Mouse (Mus musculus): ENCODE data around the gene Crocc. TPM values are rescaled to one million over a fixed set of nuclear protein-coding genes. Genes with fewer than 3 reads are reported as not detected.
A peak's percentile ranks its signal among the peaks of the same experiment; 100 is the strongest.

The Crocc gene
- 1 to 10 TPM; 5.1 to 5.4 TPM for total RNA-seq (2021)

DNA sequence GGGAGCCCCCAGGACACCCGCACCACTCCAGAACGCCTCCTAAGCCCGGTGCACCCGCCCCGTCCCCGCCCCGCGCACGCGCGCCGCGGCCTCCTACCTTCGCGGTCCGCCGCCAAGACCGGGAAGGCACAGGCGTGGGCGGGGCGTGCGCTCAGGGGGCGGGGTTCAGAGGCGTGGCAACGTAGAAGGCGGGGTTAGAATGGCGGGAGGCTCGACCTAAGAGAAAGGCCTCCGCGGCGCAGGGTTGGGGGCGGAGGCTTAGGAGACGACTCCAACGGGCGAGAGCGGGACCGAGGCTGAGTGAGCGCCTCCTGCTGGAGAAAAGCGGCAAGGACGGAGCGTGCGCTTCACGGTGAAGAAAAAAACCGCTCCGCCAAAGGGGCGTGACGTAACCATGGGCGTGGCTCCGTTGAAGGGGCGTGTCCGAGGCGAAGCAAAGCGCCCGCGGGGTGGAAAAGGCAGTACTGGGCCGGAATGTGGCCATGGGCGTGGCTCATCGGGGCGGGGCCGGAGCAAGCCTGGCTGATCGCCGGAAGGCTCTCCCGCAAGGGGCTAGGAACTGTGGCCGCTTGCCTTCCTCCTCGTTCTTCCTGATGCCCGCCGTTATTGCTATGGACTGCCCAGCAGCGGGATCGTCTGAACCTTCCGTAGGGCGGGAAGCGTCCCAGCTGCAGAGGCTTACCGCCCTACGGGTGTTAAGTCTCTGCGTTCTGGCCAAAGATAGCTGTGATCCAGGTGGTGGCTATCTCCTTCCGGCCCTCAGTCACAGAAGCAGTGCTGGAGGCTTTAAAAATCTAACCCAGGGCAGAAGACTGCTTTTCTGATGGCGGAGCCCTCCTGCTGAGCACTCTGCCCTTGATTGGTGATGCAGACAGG lies at the start of gene Crocc:
Crocc (minus strand) TSS at position 125 of the 876 bp plus-strand sequence.
- intact Hi-C loops (cut with DNase I), result no loop called here
- peak; percentile 95 for DNase-seq (ENCODE audit: low spot score)

DNA sequence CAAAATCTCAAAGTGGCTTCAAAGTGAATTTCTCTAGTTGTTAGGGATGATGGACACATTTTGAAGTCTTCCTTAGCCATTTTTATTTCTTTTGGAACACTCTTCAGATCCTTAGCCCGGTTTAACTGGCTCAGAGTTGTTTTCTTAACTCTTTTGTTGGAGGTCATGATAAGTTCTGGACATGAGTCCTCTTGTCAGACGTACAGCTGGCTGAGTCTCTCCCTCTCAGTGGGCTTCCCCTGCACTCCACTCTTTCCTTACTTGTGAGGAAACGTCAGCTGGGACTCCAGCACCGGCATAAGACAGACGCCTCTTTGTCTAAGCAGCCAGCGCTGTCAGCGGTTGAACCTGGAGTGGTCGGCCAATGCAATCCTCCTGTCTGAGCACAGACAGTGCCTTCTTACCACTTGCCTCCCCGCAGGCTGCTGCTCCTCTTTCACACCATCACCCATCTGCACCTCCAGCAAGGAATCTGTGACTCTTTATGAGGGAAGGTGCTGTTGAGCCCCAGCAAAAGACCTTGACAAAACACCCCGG lies 47.9 kb upstream of the Crocc start:
- DNase-seq (ENCODE audit: low spot score), result no peak
- intact Hi-C loops (cut with DNase I), result no loop called here

DNA sequence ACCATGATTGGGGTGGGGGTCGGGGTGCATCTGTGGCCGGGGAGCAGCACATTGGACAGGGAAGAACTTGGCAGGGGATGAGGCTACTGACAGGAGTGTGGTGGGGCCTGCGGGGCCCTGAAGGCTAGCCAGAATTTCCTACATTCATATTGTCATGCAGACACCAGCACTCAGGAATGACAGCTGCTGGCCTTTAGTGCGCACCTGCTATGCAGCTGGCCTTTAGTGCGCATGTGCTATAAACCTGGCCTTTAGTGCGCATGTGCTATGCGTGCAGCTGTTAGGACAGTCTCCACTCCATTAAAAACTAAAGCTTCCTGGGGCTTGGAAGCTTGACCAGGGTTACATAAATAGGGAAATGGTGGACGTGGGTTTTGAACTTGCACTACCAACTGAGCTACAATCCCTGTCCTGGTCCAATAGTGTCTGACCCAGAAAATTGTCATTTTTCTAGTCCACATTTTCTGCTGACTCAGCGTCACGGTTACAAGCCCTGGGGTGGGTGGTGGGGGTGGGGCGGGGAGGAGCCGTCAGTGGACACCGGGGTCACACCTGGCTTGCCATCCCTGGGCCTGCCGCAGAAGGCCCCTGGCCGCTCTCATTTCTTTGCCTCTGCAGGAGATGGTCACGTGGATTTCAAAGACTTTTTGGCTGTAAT lies 46.3 kb upstream of the Crocc start:
- intact Hi-C loops (cut with DNase I), result no loop called here

DNA sequence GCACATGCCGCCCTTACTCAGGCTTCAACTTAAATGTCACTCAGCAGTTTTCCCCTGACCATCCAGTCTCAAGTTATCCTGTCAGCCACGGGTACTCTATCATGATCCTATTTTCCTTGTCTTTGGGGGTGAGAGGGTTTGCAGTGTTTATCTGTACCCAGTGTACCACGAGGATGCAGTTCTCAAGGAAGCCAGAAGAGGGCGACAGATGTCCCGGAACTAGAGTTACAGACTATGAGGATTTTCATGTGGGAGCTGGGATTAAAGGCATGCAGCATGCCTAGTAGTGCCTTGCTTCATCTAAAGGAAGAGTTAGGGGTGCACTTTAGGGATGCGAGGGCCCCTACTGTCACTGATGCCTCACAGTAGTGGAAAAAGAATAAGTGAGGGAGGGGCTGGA lies 41.5 kb upstream of the Crocc start:
- DNase-seq (ENCODE audit: low spot score), result no peak
- intact Hi-C loops (cut with DNase I), result no loop called here

More for the DNA sequence above, 46.3 kb upstream of the Crocc start:
- no peak for DNase-seq (ENCODE audit: low spot score)

DNA sequence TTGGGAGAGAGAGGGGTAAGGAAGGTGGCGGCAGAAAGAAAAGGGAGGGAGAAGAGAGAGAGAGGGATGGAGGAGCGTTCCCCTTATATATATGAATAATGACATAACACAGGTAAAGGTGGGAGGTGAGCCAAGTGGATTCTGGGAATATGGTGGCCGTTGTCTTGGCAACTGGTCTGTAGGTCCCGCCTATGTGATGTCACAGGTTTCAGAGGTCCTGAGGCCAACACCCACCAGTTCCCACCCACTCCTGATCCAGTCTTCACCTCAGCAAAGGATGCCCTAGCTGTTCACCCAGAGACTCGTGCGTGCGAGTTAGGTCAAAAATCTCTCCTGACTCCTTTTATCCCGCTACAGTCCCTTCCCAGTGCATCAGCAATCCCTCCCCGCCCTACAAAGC lies 40.9 kb upstream of the Crocc start:
- DNase-seq (ENCODE audit: low spot score), result no peak
- intact Hi-C loops (cut with DNase I), result no loop called here

DNA sequence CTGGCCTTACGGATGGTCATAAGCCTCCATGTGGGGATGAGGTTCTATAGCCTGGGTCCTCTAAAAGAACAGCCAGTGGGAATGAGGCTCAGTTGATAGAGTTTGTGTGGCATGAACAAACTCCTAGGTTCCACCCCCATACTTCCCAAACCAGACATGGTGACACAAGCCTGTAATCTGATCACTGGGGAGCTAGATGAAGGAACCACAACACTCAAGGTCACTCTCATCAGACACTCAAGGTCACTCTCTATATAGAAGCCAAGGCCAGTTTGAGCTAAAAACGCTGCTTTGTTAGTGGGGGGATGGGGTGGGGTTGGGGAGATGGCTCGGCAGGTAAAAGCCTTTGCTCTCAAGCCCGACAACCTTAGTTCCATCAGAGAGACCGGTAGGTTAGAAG lies 39.6 kb upstream of the Crocc start:
- no peak for DNase-seq (ENCODE audit: low spot score)
- intact Hi-C loops (cut with DNase I), result no loop called here

DNA sequence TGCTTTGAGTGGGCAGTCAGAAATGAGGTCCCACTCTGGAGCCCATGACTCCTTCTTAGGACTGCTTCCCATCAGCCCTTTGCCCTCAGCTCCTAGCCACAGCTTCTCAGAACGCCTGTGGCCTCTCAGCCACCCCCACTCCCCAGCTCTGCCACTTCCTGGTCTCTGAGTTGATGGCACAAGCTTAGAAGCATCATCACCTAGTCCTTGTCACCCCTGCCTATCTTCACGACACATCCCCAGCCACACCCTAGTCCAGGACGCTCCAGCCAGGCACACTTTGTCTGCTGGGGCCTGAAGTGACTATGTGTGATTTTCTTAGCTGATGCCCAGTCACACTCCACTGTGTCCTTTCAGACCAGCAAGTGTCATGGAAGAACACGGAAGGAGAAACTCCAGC lies 38.6 kb upstream of the Crocc start:
- no peak for DNase-seq (ENCODE audit: low spot score)
- intact Hi-C loops (cut with DNase I), result no loop called here

DNA sequence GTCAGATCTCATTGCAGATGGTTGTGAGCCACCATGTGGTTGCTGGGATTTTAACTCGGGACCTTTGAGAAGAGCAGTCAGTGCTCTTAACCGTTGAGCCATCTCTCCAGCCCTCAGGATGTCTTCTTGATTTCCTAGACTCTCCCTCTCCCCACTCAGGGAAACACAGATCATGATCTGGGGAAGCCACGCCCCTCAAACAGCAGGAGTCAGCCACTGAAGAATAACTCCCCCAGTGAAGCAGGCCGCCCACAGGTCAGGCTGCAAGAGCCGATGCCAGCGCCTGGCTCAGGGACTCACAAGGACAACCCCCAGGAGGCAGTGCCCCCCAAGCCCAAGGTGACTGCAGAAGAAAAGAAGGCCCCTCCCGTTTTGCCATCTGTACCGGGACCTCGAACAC lies 36.4 kb upstream of the Crocc start:
- intact Hi-C loops (cut with DNase I), result no loop called here

DNA sequence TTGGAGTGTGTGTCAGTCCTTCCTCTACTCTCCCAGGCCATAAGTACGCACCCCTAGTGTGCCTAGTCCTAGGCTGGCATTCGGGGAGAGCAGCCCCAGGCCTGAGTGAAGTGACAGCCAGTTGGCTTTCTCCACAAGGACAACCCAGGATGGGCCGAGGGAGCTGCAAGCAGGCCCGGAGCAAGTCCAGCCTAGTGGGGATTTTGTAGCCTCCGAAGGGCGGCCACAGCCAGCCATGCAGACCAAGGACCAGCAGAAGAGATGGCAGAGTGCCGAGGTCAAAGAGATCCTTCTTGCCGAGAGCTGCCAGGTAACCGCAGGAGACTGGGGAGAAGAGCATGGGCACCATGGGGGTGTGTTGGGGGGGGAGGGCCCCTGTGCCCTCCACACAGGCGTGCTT lies 34.7 kb upstream of the Crocc start:
- DNase-seq (ENCODE audit: low spot score), result no peak
- intact Hi-C loops (cut with DNase I), result no loop called here

More for the DNA sequence above, 36.4 kb upstream of the Crocc start:
- no peak for DNase-seq (ENCODE audit: low spot score)

DNA sequence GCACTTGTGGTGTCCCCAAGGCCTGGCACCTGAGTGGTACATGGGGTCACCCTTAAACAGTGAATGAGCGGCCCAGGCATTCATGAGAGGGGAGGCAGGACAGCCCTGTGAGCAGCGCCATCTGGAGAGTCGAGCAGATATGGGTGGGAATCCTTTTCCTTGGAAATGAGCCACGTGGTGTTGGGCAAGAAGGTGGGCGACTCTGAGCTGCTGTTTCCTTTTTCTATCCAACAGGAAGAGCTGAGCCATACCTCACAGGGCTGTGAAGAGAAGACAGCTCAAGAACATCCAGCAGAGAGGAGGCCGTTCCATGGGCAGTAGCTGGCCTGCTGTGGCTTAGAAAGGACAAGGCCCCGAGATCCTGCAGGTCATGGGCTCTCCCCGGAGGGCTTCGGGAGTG lies 28.4 kb upstream of the Crocc start:
- intact Hi-C loops (cut with DNase I), result no loop called here
- no peak for DNase-seq (ENCODE audit: low spot score)

DNA sequence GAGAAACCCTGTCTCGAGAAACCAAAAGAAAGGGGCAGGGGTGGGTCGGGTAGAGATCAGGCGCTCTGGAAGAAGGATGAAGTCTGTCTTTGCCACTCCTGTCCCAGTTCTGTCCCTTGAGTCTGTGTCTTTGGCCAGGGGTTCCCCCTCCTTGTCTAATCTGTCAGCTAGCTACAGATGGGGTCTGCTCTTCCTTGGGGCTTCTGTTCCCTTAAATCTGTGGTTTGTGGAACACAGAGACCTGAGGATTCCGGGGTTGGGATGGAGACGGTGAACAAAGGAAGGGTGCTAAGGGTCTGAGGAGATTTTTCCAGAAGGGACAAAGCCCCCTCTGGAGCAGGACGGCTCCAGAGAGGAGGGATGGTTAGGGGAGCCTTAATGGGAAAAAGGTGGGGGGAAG lies 27.7 kb upstream of the Crocc start, which contains the start of gene Spata21:
Spata21 (plus strand) TSS at position 301 of the 400 bp plus-strand sequence.
- DNase-seq (ENCODE audit: low spot score), result no peak
- intact Hi-C loops (cut with DNase I), result no loop called here

DNA sequence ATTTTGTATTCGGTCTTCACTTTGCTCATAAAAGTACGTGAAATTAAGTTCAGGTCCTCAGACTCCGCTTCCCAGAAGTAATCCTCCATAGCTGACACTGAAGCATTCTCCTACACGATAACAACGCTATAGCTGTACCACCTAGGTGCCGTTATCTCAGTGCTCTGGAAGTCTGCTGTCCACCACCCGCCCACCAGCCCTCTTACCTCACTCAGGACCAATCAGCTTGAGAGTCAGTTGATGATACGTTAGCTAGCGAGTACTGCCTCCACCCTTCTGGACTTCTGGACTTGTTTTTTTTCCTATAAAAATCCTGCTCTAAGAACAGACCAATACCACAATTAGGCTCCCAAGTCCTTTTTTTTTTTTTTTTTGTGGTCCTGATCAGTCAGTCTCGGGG lies 26.5 kb upstream of the Crocc start:
- intact Hi-C loops (cut with DNase I), result no loop called here
- no peak for DNase-seq (ENCODE audit: low spot score)

DNA sequence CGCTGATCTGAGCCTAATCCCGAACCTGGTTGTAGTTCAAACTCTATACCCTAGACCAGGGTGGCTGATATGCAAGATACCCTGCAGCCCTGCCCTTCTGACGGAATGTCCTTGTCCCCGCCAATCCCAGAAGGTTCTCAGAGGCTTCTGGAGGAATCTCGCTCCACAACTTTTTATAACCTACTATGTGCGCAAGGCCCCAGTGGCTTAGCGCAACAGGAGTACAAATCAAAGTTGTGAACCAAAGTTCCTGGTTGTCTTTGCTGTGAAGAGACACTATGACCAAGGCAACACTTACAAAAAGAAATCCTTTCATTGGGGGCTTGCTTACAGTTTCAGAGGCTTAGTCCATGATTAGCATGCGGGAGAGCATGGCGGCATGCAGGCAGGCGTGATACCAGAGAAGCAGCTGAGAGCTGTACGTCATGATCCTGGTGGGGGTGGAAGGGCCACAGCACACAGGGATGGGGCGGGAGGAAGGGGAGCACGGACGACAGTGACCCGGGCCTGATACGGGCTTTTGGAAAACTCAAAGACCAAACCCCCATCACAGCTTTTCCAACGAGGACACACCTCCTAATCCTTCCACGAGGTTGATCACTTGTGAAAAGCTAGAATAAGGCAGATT lies 18.3 kb upstream of the Crocc start:
- no peak for DNase-seq (ENCODE audit: low spot score)
- intact Hi-C loops (cut with DNase I), result loop anchor here (5.0 kb wide), 2 partner anchors 59 to 116 kb away; partner anchors contain the start of genes Sdhb and Szrd1

DNA sequence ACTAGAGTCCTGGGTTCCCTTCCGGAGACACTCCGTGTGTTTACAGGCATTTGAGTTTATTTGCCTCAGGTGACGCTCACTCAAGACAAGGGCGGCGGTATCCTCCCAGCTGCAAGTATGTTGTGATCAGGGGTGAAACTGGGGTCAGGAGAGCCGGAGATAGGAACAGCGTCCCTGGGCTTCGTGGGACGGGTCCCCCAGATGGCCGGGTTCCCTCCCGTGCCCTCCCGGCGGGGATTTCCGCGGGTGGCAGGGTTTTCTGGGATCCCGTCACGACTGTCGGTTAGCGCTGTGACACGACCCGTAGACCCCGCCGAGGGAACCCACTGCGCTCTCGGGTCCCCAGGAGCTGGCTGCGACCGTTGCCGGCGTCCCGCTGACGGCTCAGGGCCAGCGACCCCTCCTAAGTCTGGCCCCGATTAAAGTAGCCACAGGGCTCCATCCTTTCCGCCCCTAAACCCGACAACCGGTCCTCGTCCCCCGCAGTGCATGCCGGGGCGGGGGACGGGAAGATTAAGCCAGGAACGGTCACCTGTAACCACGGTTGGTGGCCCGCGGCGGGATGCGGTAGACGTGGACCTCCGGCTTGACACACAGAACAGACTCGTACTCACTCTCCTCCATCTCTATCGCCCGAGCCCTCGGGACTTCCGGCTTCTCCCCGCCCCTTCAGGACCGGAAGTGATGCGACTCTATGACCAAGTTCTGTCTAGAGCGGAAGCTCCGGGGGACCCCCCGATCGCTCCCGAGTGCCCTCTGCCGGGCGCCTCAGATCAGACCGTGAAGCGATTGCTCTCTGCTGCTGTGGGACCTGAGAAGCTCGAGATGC lies 17.5 kb upstream of the Crocc start, which contains the start of gene Necap2:
Necap2 (minus strand) TSS at position 677 of the 829 bp plus-strand sequence.
- intact Hi-C loops (cut with DNase I), result loop anchor here (5.0 kb wide), 2 partner anchors 59 to 116 kb away; partner anchors contain the start of genes Sdhb and Szrd1
- DNase-seq (ENCODE audit: low spot score), result peak; percentile 88

DNA sequence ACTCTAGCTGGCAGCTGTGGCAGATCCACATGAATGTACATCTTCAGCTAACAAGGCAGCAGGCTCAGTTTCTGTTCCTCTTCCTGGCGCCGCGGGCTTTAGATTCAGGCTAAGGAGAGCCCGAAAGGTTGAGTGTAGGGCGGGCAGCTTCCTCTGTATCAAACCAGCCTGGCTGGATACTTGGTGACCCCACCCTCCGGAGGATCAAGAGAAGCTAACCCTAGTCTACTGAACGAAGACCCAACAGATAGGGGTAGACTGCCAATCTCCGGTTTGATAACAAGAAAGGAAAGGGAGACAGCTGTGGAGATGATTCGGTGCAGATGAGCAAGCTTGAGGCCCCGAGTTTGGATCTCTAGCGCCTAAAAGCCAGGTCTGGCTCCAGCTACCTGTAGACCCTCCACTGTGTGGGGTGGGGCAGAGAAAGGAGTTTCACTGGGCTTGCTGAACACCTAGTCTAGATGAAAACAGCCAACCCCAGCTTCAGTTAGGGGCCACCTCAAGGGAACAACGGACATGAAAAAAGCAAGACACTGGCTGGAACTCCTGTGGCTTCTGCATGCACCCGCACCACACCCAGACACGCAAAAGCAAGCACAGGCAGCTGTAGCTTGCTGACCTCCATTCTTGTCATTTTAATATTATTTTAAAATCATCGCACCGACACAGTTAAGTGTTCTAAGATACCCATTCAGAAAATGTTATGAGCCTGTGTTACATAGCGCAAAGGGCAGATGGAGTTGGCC lies 16.6 kb upstream of the Crocc start:
- no peak for DNase-seq (ENCODE audit: low spot score)
- intact Hi-C loops (cut with DNase I), result loop anchor here (5.0 kb wide), 2 partner anchors 60 to 115 kb away; partner anchors contain the start of genes Sdhb and Szrd1

DNA sequence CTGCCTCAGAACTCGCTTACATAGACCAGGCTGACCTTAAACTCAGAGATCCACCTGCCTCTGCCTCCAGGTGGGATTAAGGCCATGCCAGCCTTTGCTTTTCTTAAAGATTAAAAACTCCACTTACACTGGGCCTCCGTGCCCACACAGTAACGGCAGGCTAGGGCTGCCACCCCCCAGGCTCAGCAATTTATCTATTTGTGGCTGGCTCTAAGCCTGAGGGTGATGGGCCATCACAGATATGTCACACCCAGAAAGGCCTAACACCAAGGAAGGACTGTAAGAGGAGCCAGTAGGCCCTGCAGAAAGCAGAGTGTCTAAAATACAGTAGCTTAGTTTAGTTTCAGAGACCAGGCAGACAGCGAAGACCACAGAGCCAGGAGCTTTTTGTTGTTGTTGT lies 13.8 kb upstream of the Crocc start:
- no peak for DNase-seq (ENCODE audit: low spot score)
- intact Hi-C loops (cut with DNase I), result no loop called here

DNA sequence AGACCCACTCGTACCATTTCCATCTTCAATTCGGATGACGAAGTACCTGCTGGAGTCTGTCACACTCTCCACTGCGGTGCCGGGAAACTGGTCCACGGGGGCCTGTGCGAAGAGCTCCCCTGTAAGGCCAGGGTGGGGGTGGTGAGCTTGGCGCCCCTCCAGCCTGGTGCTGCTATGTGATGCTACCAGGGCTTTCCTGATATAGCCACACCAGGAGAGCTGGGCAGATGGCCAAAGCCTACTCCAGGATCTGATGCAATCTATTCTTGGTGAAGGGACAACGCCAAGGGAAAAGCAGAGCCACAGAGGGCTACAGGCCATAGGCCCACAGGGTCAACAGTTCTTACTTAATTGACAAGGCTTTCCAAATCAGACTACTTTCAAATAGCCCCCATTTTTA lies 13.3 kb upstream of the Crocc start:
- intact Hi-C loops (cut with DNase I), result no loop called here
- peak; percentile 35 for DNase-seq (ENCODE audit: low spot score)

DNA sequence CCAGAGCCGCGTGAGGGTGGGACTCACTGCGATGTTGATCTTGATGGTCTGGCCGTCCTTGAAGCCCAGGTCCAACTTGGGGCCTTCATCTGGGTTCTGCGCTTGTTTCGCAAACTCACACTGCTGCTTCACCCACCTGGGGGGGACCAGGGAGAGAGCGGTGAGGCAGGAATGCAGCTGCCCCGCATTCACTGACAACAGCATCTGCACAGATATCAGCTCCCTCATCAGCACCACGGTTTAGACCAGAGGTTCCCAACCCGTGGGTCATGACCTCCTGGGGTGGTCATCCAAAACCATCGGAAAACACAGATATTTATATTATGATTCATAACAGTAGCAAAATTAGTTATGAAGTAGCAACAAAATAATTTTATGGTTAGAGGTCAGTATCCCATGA lies 12.2 kb upstream of the Crocc start:
- intact Hi-C loops (cut with DNase I), result no loop called here

DNA sequence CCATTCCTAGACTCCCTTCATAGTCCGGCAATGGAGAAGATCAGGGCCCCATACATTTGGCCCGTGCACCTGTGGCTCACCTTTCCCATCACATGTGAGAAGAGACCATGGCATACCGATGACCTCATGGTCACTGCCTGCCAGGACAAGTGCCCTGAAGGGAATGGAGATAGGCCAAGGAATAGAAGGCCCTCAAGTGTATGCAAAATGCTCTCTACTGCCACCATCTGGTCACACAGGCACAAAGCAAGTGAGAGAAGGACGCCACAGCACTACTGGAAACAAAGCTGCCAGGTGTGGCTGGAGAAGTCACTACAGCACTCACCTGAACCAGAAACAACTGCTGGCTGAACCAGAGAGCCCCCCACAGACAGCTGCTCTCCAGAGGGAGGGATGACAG lies 9.4 kb upstream of the Crocc start:
- intact Hi-C loops (cut with DNase I), result no loop called here
- DNase-seq (ENCODE audit: low spot score), result no peak

More for the DNA sequence above, 12.2 kb upstream of the Crocc start:
- DNase-seq (ENCODE audit: low spot score), result no peak

Measured in heart, postnatal 25 days (tissue).